Mouse (Mus musculus) bone marrow, adult 2 months (tissue): ENCODE data around the gene Khk.
"Not testable (repeated sequence)": the region's sequence is repeated elsewhere in the genome, so short reads cannot be mapped to it uniquely, and the experiment has no call there.

Experiments
- CTCF ChIP-seq: fragments of 200-500 bp; IDR thresholded peaks from 2 replicates; pipeline ENCODE4 v1.5.1; 2011; ENCODE audit warnings: low read length, control low read depth; ENCODE audit not compliant: control insufficient read depth, insufficient read depth
- POLR2A ChIP-seq: fragments of 200-500 bp; IDR thresholded peaks from 2 replicates; pipeline ENCODE4 v1.6.1; 2011; ENCODE audit warnings: low read depth, mild to moderate bottlenecking, control low read depth, low read length, borderline replicate concordance; ENCODE audit not compliant: control insufficient read depth

GRCm38 (mm10) chr5:30881839-30882238 is 39.4 kb upstream of the Khk start:
- not testable (repeated sequence) for TF ChIP-seq CTCF, POLR2A
